Mouse (Mus musculus): ENCODE results near the gene Trim38. TPM values are rescaled to one million over a fixed set of nuclear protein-coding genes. Genes with fewer than 3 reads are reported as not detected.

The Trim38 gene
- polyA plus RNA-seq, 1 experiment from 2014 or later = not detected

GRCm38 (mm10) chr13:23806422-23807052 lies 36.8 kb downstream of the Trim38 start, which contains the start of gene Slc17a2:
Slc17a2 (plus strand) TSS chr13:23806993.
- Histone ChIP-seq H3K27me3 (replicated peaks; ENCODE audit: control insufficient read depth, insufficient read depth, low read length) (no peaks in the 10 kb centered on the region), H3K36me3 (ENCODE audit: control insufficient read depth, insufficient read depth, low read length) (no peaks in the 10 kb centered on the region), H3K4me1 (ENCODE audit: control insufficient read depth, insufficient read depth, low read depth, low read length) (no peaks in the 10 kb centered on the region), H3K27ac (ENCODE audit: low read depth, low read length) (no peak within 1 kb of the TSS), H3K4me2 (ENCODE audit: low read length) (no peak within 1 kb of the TSS), H3K9me3 (ENCODE audit: control insufficient read depth, low read length) (no peaks in the 10 kb centered on the region), H3K4me3 (ENCODE audit: low read length) (no peak within 1 kb of the TSS), H3K9ac (ENCODE audit: low read depth, low read length) (no peak within 1 kb of the TSS)
- 90% methylated on average over 15 of the region's 15 CpGs for whole genome bisulfite sequencing
- no peak for ATAC-seq

GRCm38 (mm10) chr13:23816148-23816547 lies 46.4 kb downstream of the Trim38 start:
- H3K9ac ChIP-seq (ENCODE audit: low read depth, low read length) = no peak overlapping the region
- WGBS = 75% methylated on average over 2 of the region's 2 CpGs
- no peak for ATAC-seq
- H3K27me3 ChIP-seq (replicated peaks; ENCODE audit: control insufficient read depth, insufficient read depth, low read length) = no peaks in the 10 kb centered on the region
- no peak overlapping the region for H3K4me2 ChIP-seq (ENCODE audit: low read length)
- H3K4me1 ChIP-seq (ENCODE audit: control insufficient read depth, insufficient read depth, low read depth, low read length) = no peaks in the 10 kb centered on the region
- H3K9me3 ChIP-seq (ENCODE audit: control insufficient read depth, low read length) = no peaks in the 10 kb centered on the region
- H3K36me3 ChIP-seq (ENCODE audit: control insufficient read depth, insufficient read depth, low read length) = no peaks in the 10 kb centered on the region
- no peak overlapping the region for H3K27ac ChIP-seq (ENCODE audit: low read depth, low read length)
- H3K4me3 ChIP-seq (ENCODE audit: low read length) = no peak overlapping the region

- WGBS = 78% methylated on average over 4 of the region's 4 CpGs
- no peak for ATAC-seq
- H3K27me3 ChIP-seq (replicated peaks; ENCODE audit: control insufficient read depth, insufficient read depth, low read length) = no peaks in the 10 kb centered on the region
- H3K36me3 ChIP-seq (ENCODE audit: control insufficient read depth, insufficient read depth, low read length) = no peaks in the 10 kb centered on the region
- no peaks in the 10 kb centered on the region for H3K9me3 ChIP-seq (ENCODE audit: control insufficient read depth, low read length)
- H3K27ac ChIP-seq (ENCODE audit: low read depth, low read length) = no peak overlapping the region
- H3K4me2 ChIP-seq (ENCODE audit: low read length) = no peak overlapping the region
- no peaks in the 10 kb centered on the region for H3K4me1 ChIP-seq (ENCODE audit: control insufficient read depth, insufficient read depth, low read depth, low read length)
- H3K4me3 ChIP-seq (ENCODE audit: low read length) = no peak overlapping the region
- no peak overlapping the region for H3K9ac ChIP-seq (ENCODE audit: low read depth, low read length)
Observed at GRCm38 (mm10) chr13:23820179-23820940, 50.6 kb downstream of the Trim38 start.

- no peaks in the 10 kb centered on the region for H3K27me3 ChIP-seq (replicated peaks; ENCODE audit: control insufficient read depth, insufficient read depth, low read length)
- H3K27ac ChIP-seq (ENCODE audit: low read depth, low read length) = no peak overlapping the region
- H3K9me3 ChIP-seq (ENCODE audit: control insufficient read depth, low read length) = no peaks in the 10 kb centered on the region
- no peak overlapping the region for H3K9ac ChIP-seq (ENCODE audit: low read depth, low read length)
- no peak for ATAC-seq
- H3K4me1 ChIP-seq (ENCODE audit: control insufficient read depth, insufficient read depth, low read depth, low read length) = no peaks in the 10 kb centered on the region
- H3K4me2 ChIP-seq (ENCODE audit: low read length) = no peak overlapping the region
- no peak overlapping the region for H3K4me3 ChIP-seq (ENCODE audit: low read length)
- WGBS = 88% methylated on average over 3 of the region's 3 CpGs
- H3K36me3 ChIP-seq (ENCODE audit: control insufficient read depth, insufficient read depth, low read length) = no peaks in the 10 kb centered on the region
Observed at GRCm38 (mm10) chr13:23822213-23822612, 52.5 kb downstream of the Trim38 start.

- H3K4me2 ChIP-seq (ENCODE audit: low read length) = no peak overlapping the region
- H3K4me3 ChIP-seq (ENCODE audit: low read length) = no peak overlapping the region
- no peak overlapping the region for H3K9ac ChIP-seq (ENCODE audit: low read depth, low read length)
- H3K36me3 ChIP-seq (ENCODE audit: control insufficient read depth, insufficient read depth, low read length) = no peaks in the 10 kb centered on the region
- no peaks in the 10 kb centered on the region for H3K4me1 ChIP-seq (ENCODE audit: control insufficient read depth, insufficient read depth, low read depth, low read length)
- H3K9me3 ChIP-seq (ENCODE audit: control insufficient read depth, low read length) = no peaks in the 10 kb centered on the region
- WGBS = 77% methylated on average over 3 of the region's 3 CpGs
- H3K27ac ChIP-seq (ENCODE audit: low read depth, low read length) = no peak overlapping the region
- ATAC-seq = no peak
- H3K27me3 ChIP-seq (replicated peaks; ENCODE audit: control insufficient read depth, insufficient read depth, low read length) = no peaks in the 10 kb centered on the region
Observed at GRCm38 (mm10) chr13:23826606-23827005, 56.9 kb downstream of the Trim38 start.

GRCm38 (mm10) chr13:23833053-23833452 lies 63.3 kb downstream of the Trim38 start:
- 14% methylated on average over 6 of the region's 6 CpGs for WGBS
- Histone ChIP-seq H3K27me3 (replicated peaks; ENCODE audit: control insufficient read depth, insufficient read depth, low read length) (no peaks in the 10 kb centered on the region), H3K27ac (ENCODE audit: low read depth, low read length) (no peak overlapping the region), H3K9ac (ENCODE audit: low read depth, low read length) (no peak overlapping the region), H3K4me3 (ENCODE audit: low read length) (no peak overlapping the region), H3K9me3 (ENCODE audit: control insufficient read depth, low read length) (no peaks in the 10 kb centered on the region), H3K4me1 (ENCODE audit: control insufficient read depth, insufficient read depth, low read depth, low read length) (no peaks in the 10 kb centered on the region), H3K36me3 (ENCODE audit: control insufficient read depth, insufficient read depth, low read length) (no peaks in the 10 kb centered on the region), H3K4me2 (ENCODE audit: low read length) (no peak overlapping the region)
- ATAC-seq = peak; percentile 45; the same call in 1 of the 2 replicates

GRCm38 (mm10) chr13:23834836-23835235 lies 65.1 kb downstream of the Trim38 start:
- WGBS = 88% methylated on average over 5 of the region's 5 CpGs

GRCm38 (mm10) chr13:23836630-23837029 lies 66.9 kb downstream of the Trim38 start:
- no peak overlapping the region for H3K4me2 ChIP-seq (ENCODE audit: low read length)
- H3K9ac ChIP-seq (ENCODE audit: low read depth, low read length) = no peak overlapping the region
- H3K4me1 ChIP-seq (ENCODE audit: control insufficient read depth, insufficient read depth, low read depth, low read length) = no peaks in the 10 kb centered on the region
- H3K27me3 ChIP-seq (replicated peaks; ENCODE audit: control insufficient read depth, insufficient read depth, low read length) = no peaks in the 10 kb centered on the region
- no peak overlapping the region for H3K27ac ChIP-seq (ENCODE audit: low read depth, low read length)
- ATAC-seq = no peak
- H3K9me3 ChIP-seq (ENCODE audit: control insufficient read depth, low read length) = no peaks in the 10 kb centered on the region
- 97% methylated on average over 5 of the region's 5 CpGs for WGBS
- no peaks in the 10 kb centered on the region for H3K36me3 ChIP-seq (ENCODE audit: control insufficient read depth, insufficient read depth, low read length)
- no peak overlapping the region for H3K4me3 ChIP-seq (ENCODE audit: low read length)

More at GRCm38 (mm10) chr13:23834836-23835235, 65.1 kb downstream of the Trim38 start:
- no peaks in the 10 kb centered on the region for H3K27me3 ChIP-seq (replicated peaks; ENCODE audit: control insufficient read depth, insufficient read depth, low read length)
- no peak for ATAC-seq
- no peak overlapping the region for H3K9ac ChIP-seq (ENCODE audit: low read depth, low read length)
- no peaks in the 10 kb centered on the region for H3K4me1 ChIP-seq (ENCODE audit: control insufficient read depth, insufficient read depth, low read depth, low read length)
- H3K9me3 ChIP-seq (ENCODE audit: control insufficient read depth, low read length) = no peaks in the 10 kb centered on the region
- no peak overlapping the region for H3K27ac ChIP-seq (ENCODE audit: low read depth, low read length)
- no peak overlapping the region for H3K4me2 ChIP-seq (ENCODE audit: low read length)
- H3K36me3 ChIP-seq (ENCODE audit: control insufficient read depth, insufficient read depth, low read length) = no peaks in the 10 kb centered on the region
- no peak overlapping the region for H3K4me3 ChIP-seq (ENCODE audit: low read length)

- Histone ChIP-seq H3K4me3 (ENCODE audit: low read length) (no peak within 1 kb of the TSS), H3K4me1 (ENCODE audit: control insufficient read depth, insufficient read depth, low read depth, low read length) (no peaks in the 10 kb centered on the region), H3K9me3 (ENCODE audit: control insufficient read depth, low read length) (no peaks in the 10 kb centered on the region), H3K27me3 (replicated peaks; ENCODE audit: control insufficient read depth, insufficient read depth, low read length) (no peaks in the 10 kb centered on the region), H3K27ac (ENCODE audit: low read depth, low read length) (no peak within 1 kb of the TSS), H3K4me2 (ENCODE audit: low read length) (no peak within 1 kb of the TSS), H3K9ac (ENCODE audit: low read depth, low read length) (no peak within 1 kb of the TSS), H3K36me3 (ENCODE audit: control insufficient read depth, insufficient read depth, low read length) (no peaks in the 10 kb centered on the region)
- no peak for ATAC-seq
- WGBS = 72% methylated on average over 2 of the region's 2 CpGs
Observed at GRCm38 (mm10) chr13:23839308-23839707, 69.6 kb downstream of the Trim38 start, which contains the start of gene Slc17a3. Slc17a3 (plus strand) TSS chr13:23839434.

All from hindbrain, embryonic 16.5 days (tissue).